Mouse (Mus musculus): ENCODE results near the gene Efcab8.

- TF ChIP-seq CTCF (IDR thresholded peaks at IDR 0.05; ENCODE audit: control insufficient read depth, insufficient read depth, insufficient read length) (no peak), CEBPB (IDR thresholded peaks at IDR 0.05; ENCODE audit: low read depth) (no peak), MAX (IDR thresholded peaks at IDR 0.05) (no peak), USF1 (IDR thresholded peaks at IDR 0.05; ENCODE audit: low read depth) (no peak), FOSL1 (IDR thresholded peaks at IDR 0.05; ENCODE audit: insufficient read depth, low read length, poor library complexity, severe bottlenecking) (no peak), MYOD1 (IDR thresholded peaks at IDR 0.05; ENCODE audit: control insufficient read depth, insufficient read length, low read depth) (no peak)
These were observed 71.3 kb downstream of the Efcab8 start for GRCm38 (mm10) chr2:153851030-153851360.

Measured in C2C12 (cell line).